Mouse (Mus musculus): Measurements from ENCODE around the gene Hp1bp3.
A peak's percentile ranks its signal among the peaks of the same experiment; 100 is the strongest.

Gene Hp1bp3

DNA sequence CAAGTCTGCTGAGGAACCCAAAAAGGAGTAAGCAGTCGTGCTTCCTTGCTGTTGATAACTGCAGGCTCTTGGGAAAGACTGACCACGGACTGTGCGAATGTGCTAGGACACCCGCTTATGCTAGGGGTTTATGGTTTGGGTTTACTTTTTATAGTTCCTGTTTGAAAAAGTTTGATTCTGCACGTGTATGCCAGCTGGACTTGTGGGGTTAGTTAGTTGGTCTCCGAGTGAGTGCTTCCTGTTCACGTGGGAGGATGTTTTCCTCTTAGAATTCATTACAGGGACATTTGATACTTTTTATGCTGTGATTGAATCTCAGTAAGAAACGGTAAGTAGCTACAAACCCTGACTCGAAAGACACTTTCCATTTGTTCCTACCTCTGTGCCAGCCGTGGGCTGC lies 7.5 kb downstream of the Hp1bp3 start:
- no peak for DNase-seq

DNA sequence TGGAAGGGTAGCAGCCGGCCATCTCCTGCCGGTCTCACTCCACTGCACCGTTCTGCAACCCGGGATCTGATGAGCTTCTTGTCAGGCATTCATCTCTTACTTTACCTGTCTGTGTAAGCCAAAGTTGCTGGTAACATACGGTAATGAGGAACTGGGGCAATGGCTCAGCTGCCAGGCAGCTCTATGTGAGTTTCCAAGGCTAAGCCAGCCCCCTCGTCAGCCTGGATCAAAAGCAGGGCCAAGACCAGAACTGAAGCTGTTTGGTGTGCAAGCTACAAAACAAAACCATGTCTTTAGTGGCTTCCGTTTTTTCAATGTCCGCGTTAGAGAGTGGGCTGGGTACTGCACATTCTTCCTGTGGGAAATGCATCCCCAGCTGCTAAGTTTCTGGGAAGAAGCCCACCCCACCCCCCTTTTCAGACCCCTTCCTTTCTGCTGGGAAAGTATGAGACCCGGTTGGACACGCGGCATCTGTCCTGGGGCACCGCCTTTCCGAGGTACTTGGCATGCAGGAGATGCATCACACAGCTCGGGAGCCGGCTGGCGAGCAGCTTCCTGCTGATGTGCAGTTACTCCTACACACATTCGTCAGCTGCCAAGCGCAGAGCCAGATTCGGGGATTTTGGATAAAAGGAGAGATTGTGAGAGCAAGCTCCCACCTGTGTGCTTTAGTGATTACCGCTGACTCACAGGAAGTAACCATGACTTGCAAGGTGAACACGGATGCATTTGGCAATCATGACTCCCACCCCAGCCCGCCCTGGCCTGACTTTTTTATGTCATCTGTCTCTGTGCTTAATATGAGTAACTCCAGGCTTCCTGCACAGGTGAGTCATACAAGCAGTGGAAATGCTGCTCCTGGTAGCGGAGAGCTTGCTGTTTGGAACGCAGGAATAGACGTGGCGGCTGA lies 30.9 kb downstream of the Hp1bp3 start:
- DNase-seq: no peak

DNA sequence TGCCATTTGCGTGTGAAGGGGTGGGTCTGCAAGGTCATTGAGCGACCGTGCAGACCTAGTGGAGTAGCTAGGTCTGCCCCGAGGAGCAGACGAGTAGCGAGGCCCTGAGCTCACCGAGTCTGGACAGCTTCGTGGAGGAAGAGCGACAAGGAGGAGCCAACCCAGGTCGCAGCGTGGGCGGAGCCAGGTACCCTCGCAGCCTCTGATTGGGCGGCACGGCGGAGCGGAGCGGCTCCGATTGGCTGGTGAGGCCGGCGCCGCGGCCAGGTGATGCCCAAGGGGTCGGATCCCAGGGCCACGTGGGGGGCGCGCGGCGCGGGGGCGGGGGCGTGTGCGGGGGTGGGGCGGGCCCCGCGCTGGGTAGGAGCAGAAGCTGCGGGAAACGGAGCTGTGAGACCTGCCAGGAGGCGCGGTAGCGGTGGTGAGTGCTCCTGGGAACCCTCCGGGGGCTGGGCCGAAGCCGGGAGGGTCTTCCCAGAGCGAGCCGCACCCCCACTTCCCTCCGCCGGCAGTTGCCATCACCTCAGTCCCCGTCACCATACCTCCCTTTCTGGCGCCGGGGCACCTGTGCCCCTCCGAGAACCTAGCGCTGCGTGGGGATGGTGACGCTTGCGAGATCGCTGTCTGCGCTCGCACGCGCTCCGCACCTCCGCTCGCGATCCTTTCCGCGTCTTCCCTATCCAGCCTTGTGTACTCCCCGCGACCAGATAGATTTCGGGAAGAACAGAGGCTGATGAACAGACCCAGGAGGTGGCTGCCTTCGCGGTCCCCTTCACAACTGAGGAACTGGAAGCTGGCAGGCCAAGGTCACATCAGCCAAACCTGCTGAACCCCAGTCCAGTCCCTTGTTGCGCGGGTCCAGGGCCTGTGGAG lies 34.2 kb downstream of the Hp1bp3 start, which contains the start of the genes Sh2d5 and Kif17:
Sh2d5 (plus strand) TSS at position 316 of the 873 bp plus-strand sequence.
Kif17 (plus strand) TSS at position 348 of the 873 bp plus-strand sequence.
- DNase-seq: peak; percentile 94 to 96

DNA sequence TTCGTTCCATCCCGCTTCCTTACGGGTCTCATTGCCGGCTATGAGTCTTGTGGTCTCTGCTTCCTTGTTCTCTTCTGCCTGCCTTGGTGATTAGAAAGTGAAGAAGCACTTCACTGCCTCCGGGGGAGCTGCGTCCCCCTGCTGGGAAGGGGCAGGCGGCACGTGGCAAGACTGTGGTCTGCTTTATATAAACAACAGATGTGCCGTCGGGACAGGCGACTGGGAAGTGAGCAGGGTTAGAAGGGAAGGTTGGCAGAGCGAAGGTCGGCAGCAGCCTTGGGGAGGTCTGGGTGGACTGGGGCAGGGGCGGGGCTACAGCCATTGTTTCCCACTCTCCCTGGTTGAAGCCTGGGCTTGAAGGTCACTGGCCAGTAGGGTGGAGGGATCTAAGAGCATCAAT lies 35.7 kb downstream of the Hp1bp3 start:
- DNase-seq: no peak

DNA sequence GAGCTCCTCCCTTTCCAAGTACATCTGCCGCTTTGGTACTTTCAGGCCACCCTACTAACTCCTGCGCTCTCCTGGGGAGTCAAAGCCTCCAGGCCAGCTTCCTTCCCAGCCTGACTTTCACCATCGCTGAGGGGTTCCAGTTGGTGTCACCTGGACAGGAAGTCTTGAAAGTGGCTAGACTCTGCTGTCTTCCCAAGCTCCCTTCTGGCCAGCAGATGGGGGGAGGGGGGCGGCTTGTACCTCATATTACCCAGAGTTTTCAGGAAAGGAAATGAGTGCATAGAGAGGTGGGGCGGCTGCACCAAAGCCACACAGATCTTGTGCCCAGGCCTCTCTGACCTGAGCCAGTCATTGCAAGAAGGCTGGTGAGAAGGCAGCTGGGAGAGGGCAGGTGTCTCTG lies 36.1 kb downstream of the Hp1bp3 start:
- DNase-seq: no peak

DNA sequence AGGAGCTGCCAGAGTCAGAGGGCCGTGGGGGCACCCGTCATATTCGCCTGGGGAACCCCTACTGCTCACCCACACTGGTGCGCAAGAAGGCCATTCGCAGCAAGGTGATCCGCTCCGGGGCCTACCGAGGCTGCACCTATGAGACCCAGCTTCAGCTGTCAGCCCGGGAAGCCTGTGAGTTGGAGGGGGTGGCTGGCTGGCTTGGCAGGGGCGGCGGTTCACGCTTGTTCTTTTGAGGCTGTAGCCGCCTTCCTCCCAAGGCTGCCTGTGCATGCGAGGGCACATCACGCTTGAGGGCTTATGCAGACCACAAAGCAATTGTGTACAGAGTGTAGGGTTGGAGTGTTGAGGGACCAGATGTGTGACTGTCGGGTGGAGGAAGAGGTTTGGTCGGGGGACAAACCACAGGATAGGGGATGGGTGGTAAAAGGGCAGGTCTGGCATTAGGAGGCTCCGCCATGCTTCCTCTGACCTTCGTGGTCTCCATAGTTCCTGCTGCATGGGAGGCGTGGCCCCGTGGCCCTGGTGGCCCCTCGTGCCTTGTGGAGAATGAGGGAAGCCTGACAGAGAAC lies 41.1 kb downstream of the Hp1bp3 start:
- DNase-seq: no peak

DNA sequence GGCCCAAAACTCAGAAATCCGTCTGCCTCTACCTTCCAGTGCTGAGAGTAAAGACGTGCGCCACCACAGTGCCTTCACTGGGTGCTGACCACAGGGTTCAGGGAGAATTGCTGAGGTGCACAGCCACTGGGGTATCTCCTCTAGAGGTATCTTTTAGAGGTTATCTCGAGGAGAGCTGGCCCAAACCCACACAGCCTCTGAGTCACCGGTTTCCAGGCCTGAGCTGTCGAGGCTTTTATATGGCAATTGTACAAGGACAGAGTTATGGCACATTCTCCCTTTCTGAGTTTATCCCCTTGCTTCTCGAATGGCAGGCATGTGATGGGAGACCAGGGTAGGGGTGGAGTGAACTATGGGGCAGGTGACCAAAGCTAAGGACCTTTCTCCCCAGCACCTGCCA lies 42.6 kb downstream of the Hp1bp3 start:
- DNase-seq: no peak

DNA sequence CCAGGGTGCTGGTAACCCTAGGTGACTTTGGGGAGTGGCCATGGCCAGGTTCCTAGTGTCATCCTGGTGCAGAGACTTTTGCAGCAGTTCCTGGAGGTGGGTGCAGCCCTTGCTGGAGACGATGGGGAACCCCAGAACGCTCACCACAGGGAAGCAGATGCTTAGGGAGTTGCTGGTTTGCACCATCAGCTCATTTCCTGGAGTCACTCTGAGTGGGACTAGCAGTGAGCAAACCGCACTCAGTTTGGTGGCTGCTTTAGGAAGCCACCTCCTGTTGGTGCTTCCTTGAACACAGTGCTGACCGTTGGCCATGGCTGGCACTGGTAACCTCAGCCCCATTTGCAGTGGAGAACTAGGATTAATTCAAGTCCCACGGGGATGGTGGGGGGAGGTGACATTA lies 43.4 kb downstream of the Hp1bp3 start:
- DNase-seq: no peak

DNA sequence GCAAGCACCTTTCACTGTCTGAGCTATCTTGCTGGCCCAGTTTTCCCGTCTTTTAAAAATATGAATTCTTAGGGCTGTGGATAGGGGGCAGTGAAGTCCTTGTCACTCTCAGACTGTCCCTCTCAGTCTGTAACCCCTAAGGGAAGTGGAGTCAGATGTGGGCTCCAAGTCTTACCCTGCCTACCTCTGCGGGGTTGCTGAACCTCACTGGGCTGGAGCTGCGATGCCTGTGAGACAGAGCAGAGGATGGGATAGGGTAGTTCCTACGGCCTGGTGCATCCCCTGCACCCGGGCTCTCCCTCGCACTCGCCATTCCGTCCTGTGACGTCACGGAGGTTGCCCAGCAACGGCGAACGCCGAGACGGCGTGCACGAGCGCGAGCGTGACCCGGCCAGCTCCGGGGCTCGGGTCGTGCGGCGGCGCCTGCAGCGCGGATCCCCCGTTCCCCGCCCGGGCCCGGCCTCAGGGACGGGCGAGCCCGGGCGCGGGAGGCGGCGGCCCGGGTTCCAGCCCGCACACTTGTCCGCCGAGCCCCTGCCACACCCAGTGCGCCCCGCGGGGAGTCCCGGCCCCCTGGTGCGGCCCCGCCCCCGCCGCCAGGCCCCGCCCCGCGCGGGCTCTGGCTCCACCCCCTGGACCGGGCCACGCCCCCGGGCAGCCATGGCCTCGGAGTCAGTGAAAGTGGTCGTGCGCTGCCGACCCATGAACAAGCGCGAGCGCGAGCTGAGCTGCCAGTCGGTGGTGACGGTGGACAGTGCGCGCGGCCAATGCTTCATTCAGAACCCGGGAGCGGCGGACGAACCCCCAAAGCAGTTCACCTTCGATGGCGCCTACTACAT lies 46.0 kb downstream of the Hp1bp3 start:
- DNase-seq: peak; percentile 80

DNA sequence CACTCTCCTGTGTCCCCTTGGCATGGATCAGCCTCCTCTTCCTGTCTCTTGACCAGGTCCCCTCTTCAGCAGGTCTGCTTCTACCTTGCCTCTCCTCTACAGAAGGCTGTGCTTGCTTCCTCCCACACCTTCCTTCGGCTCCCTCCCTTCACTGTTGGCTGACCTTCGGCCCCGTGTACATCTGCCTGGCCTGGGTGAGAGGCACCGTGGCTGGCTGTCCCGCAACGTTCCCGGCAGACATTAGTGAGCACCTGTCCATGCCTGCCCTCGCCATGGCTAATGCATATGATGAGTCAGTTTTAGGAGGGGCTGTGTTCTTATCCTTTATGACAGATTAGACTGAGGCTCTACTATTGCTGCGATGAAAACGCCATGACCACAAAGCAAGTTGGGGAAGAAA lies 51.8 kb downstream of the Hp1bp3 start:
- no peak for DNase-seq

DNA sequence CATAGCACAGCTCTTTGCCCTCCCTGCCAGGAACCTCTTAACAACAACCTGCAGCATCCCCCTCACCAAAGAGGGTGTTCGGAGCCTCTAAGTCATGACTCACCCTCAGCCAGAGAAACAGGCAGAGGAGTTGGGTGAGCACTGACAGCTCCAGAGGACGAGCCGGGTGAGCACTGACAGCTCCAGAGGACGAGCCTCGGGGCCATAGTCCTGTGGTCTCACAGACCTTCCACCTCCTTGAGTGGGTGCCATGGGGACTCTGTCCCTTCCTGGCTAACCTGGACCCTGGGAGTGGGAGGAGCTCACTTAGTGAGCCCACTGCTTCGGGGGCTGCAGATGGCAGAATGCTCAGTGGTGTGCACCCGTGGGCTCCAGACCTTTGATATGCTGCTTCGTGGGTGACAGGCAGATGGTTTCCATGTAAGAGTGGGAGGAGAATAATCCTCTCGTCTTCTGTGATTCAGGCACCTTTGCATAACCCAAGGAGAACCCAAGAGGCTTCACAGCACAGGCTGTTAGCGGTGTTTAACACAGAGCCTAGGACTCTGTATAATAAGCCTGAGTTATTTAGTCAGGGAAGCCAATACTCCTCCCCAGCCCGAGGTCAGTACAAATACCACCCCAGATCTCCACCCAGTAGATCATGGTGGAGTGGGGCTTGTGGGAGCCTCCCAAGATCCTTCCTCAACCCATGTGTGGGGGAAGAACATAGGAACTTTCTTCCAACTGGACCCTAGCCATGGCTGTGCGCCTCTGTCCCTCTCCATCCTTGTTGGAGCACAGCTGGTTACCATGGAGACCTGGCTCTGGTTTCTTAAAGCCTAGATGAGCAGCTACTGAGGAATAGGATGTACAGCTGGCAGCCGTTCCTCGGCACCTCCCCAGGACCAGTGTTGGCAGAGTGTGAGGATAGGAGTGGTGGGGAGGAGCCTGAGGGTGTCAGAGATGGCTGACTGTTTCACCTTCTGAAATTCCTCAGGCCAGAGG lies 56.2 kb downstream of the Hp1bp3 start:
- DNase-seq: no peak

DNA sequence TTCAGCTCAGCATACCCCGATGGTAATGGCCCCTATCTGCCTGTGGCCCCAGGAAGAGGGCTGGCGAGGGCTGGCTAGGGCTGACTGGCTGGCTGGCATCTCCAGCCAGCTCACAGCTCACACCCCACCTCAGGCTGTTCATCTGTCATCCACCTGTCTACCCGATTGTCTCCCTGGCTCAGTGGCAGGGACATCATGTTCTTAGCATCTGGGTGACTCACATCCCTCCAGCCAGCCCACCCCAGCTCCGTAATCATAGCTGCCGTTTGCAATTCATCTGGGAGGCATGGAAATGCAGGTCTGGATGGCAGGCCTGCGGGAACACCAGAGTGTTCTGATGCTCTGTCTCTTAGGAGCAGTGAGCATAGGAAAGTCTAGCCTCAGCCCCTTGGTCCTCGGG lies 62.2 kb downstream of the Hp1bp3 start:
- no peak for DNase-seq

DNA sequence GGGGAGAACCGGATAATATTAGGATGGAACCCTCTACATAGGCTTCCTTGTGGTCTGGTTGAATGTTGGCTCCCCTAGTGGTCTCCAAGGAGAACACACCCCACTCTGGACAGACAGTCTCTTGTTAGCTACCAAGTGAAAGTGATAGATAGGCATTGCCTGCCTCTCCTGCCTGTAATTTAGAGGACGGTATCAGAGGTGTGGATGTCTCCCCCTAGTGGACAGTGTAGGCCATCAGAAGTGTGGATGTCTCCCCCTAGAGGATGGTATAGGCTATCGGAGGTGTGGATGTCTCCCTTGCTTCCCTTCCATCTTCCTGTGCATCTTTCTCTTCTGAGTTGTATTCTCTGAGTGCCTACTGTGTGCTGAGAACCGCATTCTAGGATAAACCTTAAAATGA lies 66.7 kb downstream of the Hp1bp3 start:
- peak; percentile 41 to 48 for DNase-seq

DNA sequence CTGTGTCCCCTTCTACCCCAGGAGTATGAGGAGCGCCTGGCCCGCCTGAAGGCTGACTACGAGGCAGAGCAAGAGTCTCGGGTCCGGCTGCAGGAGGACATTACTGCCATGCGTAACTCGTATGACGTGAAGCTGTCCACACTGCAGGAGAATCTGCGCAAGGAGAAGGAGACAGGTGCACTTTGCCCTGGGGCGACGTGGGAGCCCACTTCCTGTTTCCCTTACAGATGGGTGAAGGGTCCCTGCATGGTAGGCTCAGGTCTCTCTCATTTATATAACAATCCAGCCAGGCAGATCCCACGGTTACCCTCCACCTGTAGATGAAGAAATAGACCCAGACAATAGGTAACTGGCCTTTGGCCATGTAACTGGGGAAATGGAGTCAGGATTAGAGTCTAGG lies 70.3 kb downstream of the Hp1bp3 start:
- no peak for DNase-seq

DNA sequence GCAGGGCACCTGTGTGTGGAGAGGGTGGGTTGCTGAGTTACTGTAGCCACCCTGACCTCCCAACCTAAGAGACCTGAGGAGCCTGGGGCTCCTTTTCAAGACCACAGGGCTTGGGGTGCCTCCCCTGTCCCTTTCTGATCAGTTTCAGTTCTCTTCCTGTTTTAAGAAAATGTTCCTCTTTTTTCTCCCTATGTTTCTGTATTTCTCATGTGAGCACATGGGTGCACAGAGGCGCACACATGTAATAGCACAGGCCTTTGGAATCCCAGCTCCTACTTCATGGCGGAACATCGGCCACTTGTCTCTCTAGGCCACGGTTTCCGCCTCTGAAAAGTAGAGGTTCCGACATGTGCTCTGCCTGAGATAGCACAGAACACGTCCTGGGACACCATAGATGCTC lies 72.6 kb downstream of the Hp1bp3 start:
- no peak for DNase-seq

DNA sequence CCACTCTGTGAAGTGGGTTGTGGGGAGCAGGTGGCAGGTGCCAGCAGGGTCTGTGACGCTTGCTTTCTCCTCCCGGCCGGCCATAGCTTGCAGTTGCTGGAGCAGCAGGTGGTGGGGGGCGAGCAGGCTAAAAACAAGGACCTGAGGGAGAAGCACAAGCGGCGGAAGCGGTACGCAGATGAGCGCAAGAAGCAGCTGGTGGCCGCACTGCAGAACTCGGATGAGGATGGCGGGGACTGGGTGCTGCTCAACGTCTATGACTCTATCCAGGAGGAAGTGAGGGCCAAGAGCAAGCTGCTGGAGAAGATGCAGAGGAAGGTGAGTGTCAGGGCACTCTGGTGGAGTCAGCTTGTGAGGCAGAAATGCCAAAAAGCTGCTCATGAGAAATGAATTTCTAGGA lies 75.9 kb downstream of the Hp1bp3 start:
- DNase-seq: no peak

DNA sequence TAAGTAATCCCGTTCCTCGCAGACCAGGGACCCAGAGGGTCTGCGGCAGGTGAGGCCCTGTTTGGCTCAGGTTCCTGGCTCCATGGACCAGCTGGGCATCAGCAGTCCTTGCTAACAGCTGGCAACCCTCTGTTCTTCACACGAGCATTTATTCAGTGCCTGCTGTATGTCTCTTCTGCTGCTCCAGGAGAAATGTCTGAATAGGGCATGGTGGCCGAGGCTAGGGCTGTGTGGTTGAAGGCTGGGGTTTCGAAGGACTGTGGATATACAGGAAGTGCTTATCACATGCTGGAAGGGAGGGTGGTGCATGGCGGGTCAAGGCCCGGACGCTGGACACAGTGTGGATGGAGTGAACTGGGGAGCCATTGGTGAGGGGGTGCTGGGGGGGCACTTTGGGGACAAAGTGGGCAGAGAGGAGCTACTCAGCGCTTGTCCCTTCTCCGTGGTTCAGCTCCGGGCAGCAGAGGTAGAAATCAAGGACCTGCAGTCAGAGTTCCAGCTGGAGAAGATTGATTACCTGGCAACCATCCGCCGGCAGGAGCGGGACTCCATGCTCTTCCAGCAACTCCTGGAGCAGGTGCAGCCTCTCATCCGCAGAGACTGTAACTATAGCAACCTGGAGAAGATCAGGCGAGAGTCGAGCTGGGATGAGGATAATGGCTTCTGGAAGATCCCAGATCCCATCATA lies 77.3 kb downstream of the Hp1bp3 start:
- no peak for DNase-seq

DNA sequence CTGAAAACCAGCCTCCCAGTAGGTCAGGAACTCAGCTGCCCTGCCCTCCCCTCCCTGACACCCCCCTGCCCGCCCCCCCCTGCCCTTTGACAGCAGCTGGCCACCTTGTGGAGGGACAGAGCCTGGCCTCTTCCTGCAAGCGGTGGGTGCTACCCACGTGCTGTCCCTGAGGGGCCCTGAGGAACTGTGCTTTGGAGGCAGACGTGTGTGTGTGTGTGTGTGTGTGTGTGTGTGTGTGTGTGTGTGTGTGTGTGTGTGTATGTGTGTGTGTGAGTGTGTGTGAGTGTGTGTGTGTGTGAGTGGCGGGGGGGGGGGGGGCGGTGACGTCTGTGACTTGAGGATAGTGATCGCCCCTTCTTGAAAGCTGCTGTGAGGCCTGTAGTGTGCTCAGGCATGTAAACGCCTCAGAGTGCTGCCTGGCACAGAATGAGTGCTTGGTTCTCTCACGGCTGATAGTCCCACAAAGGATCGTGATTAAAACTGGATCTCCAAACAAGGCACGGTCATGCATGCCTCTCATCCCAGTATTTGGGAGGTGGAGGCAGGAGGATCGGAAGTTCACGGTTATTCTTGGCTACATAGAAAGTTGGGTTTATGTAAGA lies 78.0 kb downstream of the Hp1bp3 start:
- no peak for DNase-seq
